Mouse (Mus musculus) limb, embryonic 11.5 days (tissue): Measurements from ENCODE around the gene Olfr463. TPM values are rescaled to one million over a fixed set of nuclear protein-coding genes. Genes with fewer than 3 reads are reported as not detected.
A peak's percentile ranks its signal among the peaks of the same experiment; 100 is the strongest.
"Not testable (repeated sequence)": the region's sequence is repeated elsewhere in the genome, so short reads cannot be mapped to it uniquely, and the experiment has no call there.

ENCODE experiments used
- ATAC-seq: fragments of 200-750 bp; cut with Nextera tagmentation; 2 replicates; pipeline ENCODE4 v1.8.0; 2017; ENCODE audit warnings: low read depth; ENCODE audit not compliant: insufficient number of reproducible peaks, low FRiP score, low TSS enrichment
- DNase-seq: peaks from one replicate; pipeline ENCODE4 v3.0.0-alpha.2; 2015; ENCODE audit warnings: low spot score
- H3K27ac ChIP-seq: fragments of 300-500 bp; sonication (generic); replicated peaks from 2 replicates; pipeline ENCODE4 v1.5.1; 2014; ENCODE audit warnings: low read depth, mild to moderate bottlenecking, low read length
- H3K27me3 ChIP-seq: fragments of 300-500 bp; sonication (generic); 2 replicates; pipeline ENCODE4 v1.6.1; 2014; ENCODE audit warnings: mild to moderate bottlenecking, low read length, mixed read lengths; ENCODE audit not compliant: control insufficient read depth, insufficient read depth
- H3K36me3 ChIP-seq: fragments of 300-500 bp; sonication (generic); 2 replicates; pipeline ENCODE4 v1.6.1; 2014; ENCODE audit warnings: mild to moderate bottlenecking, low read length, moderate library complexity, mixed read lengths; ENCODE audit not compliant: control insufficient read depth, insufficient read depth
- H3K4me1 ChIP-seq: fragments of 300-500 bp; sonication (generic); 2 replicates; pipeline ENCODE4 v1.6.1; 2014; ENCODE audit warnings: low read length, mixed read lengths; ENCODE audit not compliant: control insufficient read depth, insufficient read depth
- H3K4me2 ChIP-seq: fragments of 300-500 bp; sonication (generic); 2 replicates; pipeline ENCODE4 v1.6.1; 2014; ENCODE audit warnings: low read depth, mild to moderate bottlenecking, moderate library complexity; ENCODE audit not compliant: severe bottlenecking
- H3K4me3 ChIP-seq: fragments of 300-500 bp; sonication (generic); 2 replicates; pipeline ENCODE4 v1.5.1; 2014; ENCODE audit warnings: low read depth, low read length
- H3K9ac ChIP-seq: fragments of 300-500 bp; sonication (generic); 2 replicates; pipeline ENCODE4 v1.6.1; 2014; ENCODE audit warnings: mild to moderate bottlenecking, low read length
- H3K9me3 ChIP-seq: fragments of 300-500 bp; sonication (generic); 2 replicates; pipeline ENCODE4 v1.6.1; 2016; ENCODE audit warnings: low read length; ENCODE audit not compliant: control insufficient read depth
- WGBS: fragments of 180-500 bp; shearing (Covaris S2); extraction: QIAGEN DNeasy Blood & Tissue Kit; methylation state at CpG from one replicate; pipeline ENCODE4 v1.1.7; 2014; 5-methylcytosine and 5-hydroxymethylcytosine counted together
- polyA plus RNA-seq: library from polyadenylated mRNA; unstranded; fragments of >200 nt; fragmentation: Nextera tagmentation; extraction: Ambion mirVana; gene quantifications from 2 replicates; pipeline ENCODE4 v1.2.1, GENCODE M21; 2014

Gene Olfr463
- polyA plus RNA-seq, 1 experiment from 2014 or later: not detected

DNA sequence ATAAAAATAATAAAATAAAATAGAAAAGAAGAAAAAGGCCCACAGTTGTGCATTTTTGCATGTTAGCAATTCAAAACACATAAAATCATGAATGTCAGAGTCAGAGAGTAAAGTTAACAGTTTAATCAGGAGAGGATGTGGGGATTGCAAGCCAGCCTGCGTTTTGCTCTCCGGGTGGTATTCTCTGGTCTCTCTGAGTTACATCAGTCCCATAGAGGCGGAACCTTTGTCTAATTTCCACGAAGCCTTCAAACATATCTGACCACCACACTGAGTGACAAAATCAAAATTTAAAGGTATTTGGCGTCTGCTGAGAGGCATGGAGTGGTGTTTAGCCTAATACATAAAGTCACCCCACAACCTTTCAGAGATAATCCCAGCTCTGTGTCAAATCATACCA lies 12.3 kb downstream of the Olfr463 start:
- Histone ChIP-seq H3K36me3 (no peaks in the 10 kb centered on the region), H3K4me3 (no peak overlapping the region), H3K9me3 (no peaks in the 10 kb centered on the region), H3K4me2 (no peak overlapping the region), H3K4me1 (no peaks in the 10 kb centered on the region), H3K9ac (no peak overlapping the region), H3K27ac (no peak overlapping the region), H3K27me3 (no peaks in the 10 kb centered on the region)
- WGBS: 87% methylated on average over 5 of the region's 5 CpGs
- ATAC-seq (no peak), DNase-seq (no peak)

DNA sequence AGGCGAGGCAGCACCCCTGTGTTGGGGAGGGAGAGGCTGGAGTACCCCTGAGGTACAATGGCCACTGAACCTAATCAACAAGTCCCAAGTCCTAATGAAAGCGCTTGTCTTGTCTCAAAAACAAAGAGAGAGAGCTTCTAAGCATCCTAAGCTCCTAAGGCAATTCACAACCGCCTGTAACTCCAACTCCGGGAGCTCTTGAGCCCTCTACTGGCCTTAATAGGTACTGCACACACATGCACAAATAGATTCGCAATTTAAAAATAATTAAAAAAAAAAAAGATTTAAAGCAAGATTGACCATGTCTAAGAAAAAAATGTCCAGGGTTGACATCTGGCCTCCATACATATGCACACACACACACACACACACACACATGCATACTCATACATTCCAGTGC lies 13.7 kb downstream of the Olfr463 start:
- Histone ChIP-seq H3K27ac (no peak overlapping the region), H3K4me2 (no peak overlapping the region), H3K9ac (no peak overlapping the region), H3K4me1 (no peaks in the 10 kb centered on the region), H3K36me3 (no peaks in the 10 kb centered on the region), H3K9me3 (no peaks in the 10 kb centered on the region), H3K4me3 (no peak overlapping the region), H3K27me3 (no peaks in the 10 kb centered on the region)
- WGBS: 45% methylated on average over 5 of the region's 5 CpGs
- ATAC-seq (no peak), DNase-seq (peak; percentile 35)

- Histone ChIP-seq H3K4me3 (no peak overlapping the region), H3K27ac (no peak overlapping the region), H3K9ac (no peak overlapping the region), H3K9me3 (no peaks in the 10 kb centered on the region), H3K27me3 (no peaks in the 10 kb centered on the region), H3K36me3 (no peaks in the 10 kb centered on the region), H3K4me1 (no peaks in the 10 kb centered on the region), H3K4me2 (no peak overlapping the region)
- WGBS: 65% methylated on average over 4 of the region's 4 CpGs
- no peak for DNase-seq
- ATAC-seq: no peak
Observed at GRCm38 (mm10) chr11:87881714-87882113, 15.5 kb downstream of the Olfr463 start.

DNA sequence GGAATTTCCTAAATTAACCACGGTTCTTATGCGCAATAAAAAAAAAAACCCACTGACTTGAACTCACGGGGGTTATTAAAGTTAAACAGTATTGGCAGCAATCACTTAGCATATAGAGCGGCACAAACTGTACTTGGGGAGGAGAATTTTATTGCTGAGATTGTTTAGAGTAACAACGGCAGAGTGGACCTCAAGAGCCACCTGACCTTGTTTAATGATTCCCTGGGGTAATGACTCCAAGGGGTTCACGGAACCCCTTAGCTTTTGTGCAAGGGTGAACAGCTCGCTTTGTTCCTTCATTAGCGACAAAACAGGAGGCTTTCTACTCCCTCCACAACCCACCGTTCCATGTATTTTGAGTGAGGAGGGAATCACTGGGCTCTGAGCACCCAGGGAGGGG lies 17.4 kb downstream of the Olfr463 start:
- no peak overlapping the region for H3K4me2 ChIP-seq
- WGBS: 58% methylated on average over 9 of the region's 9 CpGs

GRCm38 (mm10) chr11:87875436-87875835 lies 21.8 kb downstream of the Olfr463 start, which contains the start of gene Epx:
TSS of gene Epx (minus strand) at chr11:87875536.
- no peak within 1 kb of the TSS for H3K4me2 ChIP-seq
- H3K27ac ChIP-seq: no peak within 1 kb of the TSS
- no peaks in the 10 kb centered on the region for H3K36me3 ChIP-seq
- no peak within 1 kb of the TSS for H3K9ac ChIP-seq
- no peak for DNase-seq
- no peaks in the 10 kb centered on the region for H3K27me3 ChIP-seq
- H3K4me1 ChIP-seq: no peaks in the 10 kb centered on the region
- 83% methylated on average over 6 of the region's 6 CpGs for WGBS
- H3K9me3 ChIP-seq: no peaks in the 10 kb centered on the region
- ATAC-seq: no peak
- no peak within 1 kb of the TSS for H3K4me3 ChIP-seq

More for the DNA sequence above, 17.4 kb downstream of the Olfr463 start:
- Histone ChIP-seq H3K27me3 (no peaks in the 10 kb centered on the region), H3K4me1 (no peaks in the 10 kb centered on the region), H3K9ac (no peak overlapping the region), H3K27ac (no peak overlapping the region), H3K9me3 (no peaks in the 10 kb centered on the region), H3K4me3 (no peak overlapping the region), H3K36me3 (no peaks in the 10 kb centered on the region)
- DNase-seq (no peak), ATAC-seq (no peak)

- no peak overlapping the region for H3K27ac ChIP-seq
- no peaks in the 10 kb centered on the region for H3K4me1 ChIP-seq
- DNase-seq (no peak), ATAC-seq (no peak)
- no peak overlapping the region for H3K9ac ChIP-seq
- no peak overlapping the region for H3K4me2 ChIP-seq
- H3K9me3 ChIP-seq: no peaks in the 10 kb centered on the region
- no peaks in the 10 kb centered on the region for H3K27me3 ChIP-seq
- H3K36me3 ChIP-seq: no peaks in the 10 kb centered on the region
- 47% methylated on average over 8 of the region's 8 CpGs for WGBS
- H3K4me3 ChIP-seq: no peak overlapping the region
Observed at GRCm38 (mm10) chr11:87871766-87872165, 25.4 kb downstream of the Olfr463 start.

GRCm38 (mm10) chr11:87870096-87870495 lies 27.1 kb downstream of the Olfr463 start:
- H3K27ac ChIP-seq: no peak overlapping the region
- no peaks in the 10 kb centered on the region for H3K27me3 ChIP-seq
- WGBS: 77% methylated on average over 2 of the region's 2 CpGs
- H3K9ac ChIP-seq: no peak overlapping the region
- no peaks in the 10 kb centered on the region for H3K36me3 ChIP-seq
- no peak for DNase-seq
- H3K4me2 ChIP-seq: no peak overlapping the region
- no peak for ATAC-seq
- H3K4me1 ChIP-seq: no peaks in the 10 kb centered on the region
- no peak overlapping the region for H3K4me3 ChIP-seq
- no peaks in the 10 kb centered on the region for H3K9me3 ChIP-seq

- H3K9me3 ChIP-seq, H3K9ac ChIP-seq, H3K4me3 ChIP-seq, H3K27me3 ChIP-seq, H3K36me3 ChIP-seq, ATAC-seq, H3K4me2 ChIP-seq, H3K27ac ChIP-seq, H3K4me1 ChIP-seq, DNase-seq: not testable (repeated sequence)
- WGBS: 81% methylated on average over 1 of the region's 2 CpGs
Observed at GRCm38 (mm10) chr11:87866891-87867290, 30.3 kb downstream of the Olfr463 start.

- 96% methylated on average over 13 of the region's 13 CpGs for WGBS
- DNase-seq (no peak), ATAC-seq (no peak)
- H3K4me3 ChIP-seq: no peak overlapping the region
- H3K4me1 ChIP-seq: no peaks in the 10 kb centered on the region
- H3K27ac ChIP-seq: no peak overlapping the region
- no peaks in the 10 kb centered on the region for H3K36me3 ChIP-seq
- no peaks in the 10 kb centered on the region for H3K9me3 ChIP-seq
- H3K4me2 ChIP-seq: no peak overlapping the region
- no peaks in the 10 kb centered on the region for H3K27me3 ChIP-seq
- no peak overlapping the region for H3K9ac ChIP-seq
Observed at GRCm38 (mm10) chr11:87862805-87863204, 34.4 kb downstream of the Olfr463 start.
